8 mouse cellular contexts compared by ENCODE assay signal in genomic region chr6:42324482-42325267, GRCm38 (mm10). TPM values are rescaled to one million over a fixed set of nuclear protein-coding genes. Genes with fewer than 3 reads are reported as not detected.
DNase-seq lines count a peak whose midpoint lies in the region; ATAC-seq lines count a peak whose summit lies in the region.

TSS of gene Fam131b (minus strand) at chr6:42324643.

- peak within 1 kb of the TSS; percentile 81 for H3K27ac ChIP-seq in forebrain, embryonic 16.5 days (ENCODE audit: low read length)
- peak within 1 kb of the TSS; percentile 90 for H3K27ac ChIP-seq in hindbrain, embryonic 14.5 days
- H3K27ac ChIP-seq in midbrain, embryonic 14.5 days (replicated peaks; ENCODE audit: low read depth, low read length): peak within 1 kb of the TSS; percentile 89

- no peaks in the 10 kb centered on the region for H3K27me3 ChIP-seq in forebrain, embryonic 16.5 days (replicated peaks; ENCODE audit: control insufficient read depth, insufficient read depth, low read length)
- H3K27me3 ChIP-seq in hindbrain, embryonic 14.5 days (ENCODE audit: control insufficient read depth, insufficient read depth, low read length): no peaks in the 10 kb centered on the region
- H3K27me3 ChIP-seq in midbrain, embryonic 14.5 days (ENCODE audit: control insufficient read depth, insufficient read depth, low read length): no peaks in the 10 kb centered on the region

- peak within 1 kb of the TSS; percentile 94 for H3K9ac ChIP-seq in forebrain, embryonic 16.5 days (replicated peaks; ENCODE audit: low read depth, low read length)
- H3K9ac ChIP-seq in hindbrain, embryonic 14.5 days: peak within 1 kb of the TSS; percentile 91
- H3K9ac ChIP-seq in midbrain, embryonic 14.5 days (replicated peaks; ENCODE audit: low read length): peak within 1 kb of the TSS; percentile 92

- DNase-seq in adrenal gland, postnatal 10 days: peak; percentile 20
- no peak for DNase-seq in adrenal gland, adult 8-10 months
- DNase-seq in cerebellum, adult 11-12 months: peak; percentile 89
- DNase-seq in hindbrain, embryonic 14.5 days (ENCODE audit: low spot score): peak; percentile 67
- DNase-seq in left cerebral cortex, postnatal 25 days (ENCODE audit: low spot score in 2 of 2): peak; percentile 74 to 77
- DNase-seq in midbrain, embryonic 14.5 days: peak; percentile 88
- DNase-seq in thymus, adult 18-20 months: peak; percentile 34 to 37

- H3K9me3 ChIP-seq in forebrain, embryonic 16.5 days (ENCODE audit: control insufficient read depth, low read length): no peaks in the 10 kb centered on the region
- H3K9me3 ChIP-seq in hindbrain, embryonic 14.5 days (ENCODE audit: control insufficient read depth, low read length): no peaks in the 10 kb centered on the region
- no peaks in the 10 kb centered on the region for H3K9me3 ChIP-seq in midbrain, embryonic 14.5 days (ENCODE audit: control insufficient read depth, low read length)

- intact Hi-C loops in left cerebral cortex, postnatal 25 days (cut with DNase I): loop anchor here (2.0 to 5.0 kb wide), 5 partner anchors 24 to 717 kb away; partner anchors contain the start of genes Ephb6 and Zyx

- peak within 1 kb of the TSS; percentile 85 for H3K4me3 ChIP-seq in forebrain, embryonic 16.5 days (replicated peaks; ENCODE audit: low read length)
- peak within 1 kb of the TSS; percentile 76 for H3K4me3 ChIP-seq in hindbrain, embryonic 14.5 days (replicated peaks; ENCODE audit: low read length)
- peak within 1 kb of the TSS; percentile 63 for H3K4me3 ChIP-seq in midbrain, embryonic 14.5 days (replicated peaks; ENCODE audit: low read depth, low read length)

- peaks cover 16% of the 10 kb centered on the region for H3K4me1 ChIP-seq in forebrain, embryonic 16.5 days (replicated peaks; ENCODE audit: control insufficient read depth, insufficient read depth, low read length)
- peaks cover 16% of the 10 kb centered on the region for H3K4me1 ChIP-seq in hindbrain, embryonic 14.5 days (replicated peaks; ENCODE audit: control insufficient read depth, insufficient read depth, low read length)
- H3K4me1 ChIP-seq in midbrain, embryonic 14.5 days (ENCODE audit: control insufficient read depth, insufficient read depth, low read length): peaks cover 11% of the 10 kb centered on the region

- ATAC-seq in forebrain, embryonic 16.5 days: peak; percentile 92
- peak; percentile 91 for ATAC-seq in hindbrain, embryonic 14.5 days (ENCODE audit: low FRiP score)
- ATAC-seq in midbrain, embryonic 14.5 days (ENCODE audit: low FRiP score, low TSS enrichment): peak; percentile 87

- H3K4me2 ChIP-seq in forebrain, embryonic 16.5 days (ENCODE audit: low read length): peak within 1 kb of the TSS; percentile 76
- peak within 1 kb of the TSS; percentile 89 for H3K4me2 ChIP-seq in hindbrain, embryonic 14.5 days (replicated peaks)
- peak within 1 kb of the TSS; percentile 89 for H3K4me2 ChIP-seq in midbrain, embryonic 14.5 days (ENCODE audit: low read length)

- no peaks in the 10 kb centered on the region; the same call in 1 of the 2 replicates for H3K36me3 ChIP-seq in forebrain, embryonic 16.5 days (ENCODE audit: control insufficient read depth, insufficient read depth)
- peaks cover 9% of the 10 kb centered on the region; the same call in 1 of the 2 replicates for H3K36me3 ChIP-seq in hindbrain, embryonic 14.5 days (replicated peaks; ENCODE audit: control insufficient read depth, insufficient read depth)
- H3K36me3 ChIP-seq in midbrain, embryonic 14.5 days (ENCODE audit: control insufficient read depth, insufficient read depth, low read length): peaks cover 12% of the 10 kb centered on the region; the same call in 1 of the 2 replicates

- under 1% methylated on average over 65 of the region's 68 CpGs for WGBS in forebrain, embryonic 16.5 days
- under 1% methylated on average over 51 of the region's 68 CpGs for WGBS in hindbrain, embryonic 14.5 days
- WGBS in midbrain, embryonic 14.5 days: under 1% methylated on average over 42 of the region's 68 CpGs

RNA-seq across cellular contexts. Expression of gene Fam131b, which starts in this region (rescaled TPM):
- total RNA-seq in adrenal gland, postnatal 10 days (2021): 1 to 10 TPM in 1 of 2 experiments, under 1 TPM in 1; 0.81 to 1.2 TPM
- under 1 TPM; 0.12 to 0.23 (median 0.15) TPM for total RNA-seq in adrenal gland, adult 8-10 months (2022)
- 5.3 and 7.1 TPM in 2 replicates for polyA plus RNA-seq in forebrain, embryonic 16.5 days (2015; fragmentation: Nextera tagmentation; extraction: Ambion mirVana)
- polyA plus RNA-seq in hindbrain, embryonic 14.5 days (2014; fragmentation: Nextera tagmentation; extraction: Ambion mirVana): 7.2 and 7.9 TPM in 2 replicates
- total RNA-seq in left cerebral cortex, postnatal 25 days (2021): 100 to 1,000 TPM; 118 to 121 TPM
- polyA plus RNA-seq in midbrain, embryonic 14.5 days (2014; fragmentation: Nextera tagmentation; extraction: Ambion mirVana): 4.6 and 6.2 TPM in 2 replicates

Comparison
In these comparisons a context has a peak if more than half of its experiments do, and no peak if none do; other contexts are left out.
1. RNA of gene Fam131b (total RNA-seq): 118 to 121 TPM in left cerebral cortex, postnatal 25 days; 0.81 to 1.2 TPM in adrenal gland, postnatal 10 days and 0.12 to 0.23 TPM in adrenal gland, adult 8-10 months; every median in the first group is over 10 times any median in the second.
2. Peak in every context shown above with its lines, with median percentiles within 50 percentile points of each other: ATAC-seq, H3K27ac ChIP-seq, H3K4me2 ChIP-seq, H3K4me3 ChIP-seq and H3K9ac ChIP-seq.